Mouse (Mus musculus): ENCODE data around the gene Bri3bp.

DNA sequence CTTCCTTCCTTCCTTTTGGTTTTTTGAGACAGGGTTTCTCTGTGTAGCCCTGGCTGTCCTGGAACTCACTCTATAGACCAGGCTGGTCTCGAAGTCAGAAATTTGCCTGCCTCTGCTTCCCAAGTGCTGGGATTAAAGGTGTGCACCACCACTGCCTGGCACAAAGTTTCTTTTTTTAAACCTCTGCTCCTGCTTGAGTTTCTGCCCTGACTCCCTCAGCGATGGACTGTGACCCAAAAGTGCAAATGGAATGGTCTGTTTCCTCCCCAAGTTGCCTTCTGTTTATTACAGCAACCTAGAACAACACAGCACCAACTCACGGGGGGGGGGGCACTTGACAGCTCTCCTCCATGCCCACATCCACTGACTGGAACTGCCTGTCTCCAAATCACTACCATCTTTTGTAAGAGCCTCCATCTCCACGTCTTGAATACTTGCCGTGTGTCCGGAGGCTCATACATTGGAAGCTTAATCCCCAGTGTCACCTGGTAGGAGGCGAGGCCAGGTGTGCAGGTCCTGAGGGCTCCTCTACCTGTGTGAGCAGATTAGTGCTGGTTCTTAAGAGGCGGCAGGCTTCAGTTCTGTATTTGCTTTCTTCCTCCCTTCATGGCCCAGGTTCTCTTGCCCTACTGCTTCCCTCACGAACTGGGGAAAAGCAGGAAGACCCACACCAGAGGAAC, 31.6 kb downstream of the Bri3bp start:
- TF ChIP-seq CTCF (IDR thresholded peaks at IDR 0.05; ENCODE audit: low read depth) (no peak), EP300 (optimal IDR thresholded peaks at IDR 0.05) (no peak)

Measured in stomach, postnatal 0 days (tissue).